10 mouse cellular contexts compared by ENCODE assay signal in the genomic region with DNA sequence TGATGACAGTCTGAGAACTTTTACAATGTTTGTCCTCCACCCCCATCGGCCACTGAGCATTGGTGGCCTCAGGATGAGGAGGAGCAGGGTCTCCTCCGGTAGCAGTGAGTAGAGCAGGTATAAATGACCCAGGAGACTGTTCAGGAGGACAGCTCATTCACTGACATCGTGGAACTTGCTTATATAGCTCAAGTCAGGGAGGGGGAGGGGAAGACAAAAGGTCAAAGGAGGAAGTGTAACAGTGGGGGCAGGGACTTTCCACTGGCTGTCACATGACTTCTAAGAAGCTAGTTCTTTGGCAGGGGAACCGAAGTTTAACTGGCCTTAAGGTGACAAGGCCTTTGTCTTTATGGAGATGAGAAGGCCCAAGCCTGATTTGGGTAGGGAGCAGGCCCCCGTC. TPM values are rescaled to one million over a fixed set of nuclear protein-coding genes. Genes with fewer than 3 reads are reported as not detected.
DNase-seq lines count a peak whose midpoint lies in the region; ATAC-seq lines count a peak whose summit lies in the region.
"Had no signal": no experiment of that assay in that cellular context is flagged by ENCODE, and none has a peak within 500 bp of the region (broad histone marks: within the 10 kb centered on the region; RNA-seq: fewer than 3 reads in every experiment).

No protein-coding gene starts in this region.

- H3K4me1 ChIP-seq in kidney, embryonic 14.5 days (ENCODE audit: control insufficient read depth, insufficient read depth, low read length): no peaks in the 10 kb centered on the region
- H3K4me1 ChIP-seq: limb, embryonic 15.5 days had no signal

- no peak for ATAC-seq in kidney, embryonic 14.5 days (ENCODE audit: low FRiP score, low TSS enrichment)

- peak; percentile 63 for DNase-seq in kidney, adult 9 months
- DNase-seq in ZHBTc4 (ENCODE audit: low read depth, low spot score): peak; percentile 92
- DNase-seq in lung, postnatal 10 days: peak; percentile 62
- DNase-seq in thymus, adult 18-20 months: peak; percentile 44 to 75
- no peak for DNase-seq in gastrocnemius, postnatal 25 days
- DNase-seq in ovary, postnatal 10 days (ENCODE audit: low spot score): no peak
- no peak for DNase-seq in layer of hippocampus, adult 8-10 months (ENCODE audit: low spot score in 2 of 2)
- DNase-seq: adrenal gland, postnatal 25 days had no signal

- H3K9ac ChIP-seq in kidney, embryonic 14.5 days (ENCODE audit: low read depth, low read length): no peak overlapping the region
- H3K9ac ChIP-seq: limb, embryonic 15.5 days had no signal

- H3K27ac ChIP-seq in kidney, embryonic 14.5 days (ENCODE audit: low read depth, low read length): no peak overlapping the region
- H3K27ac ChIP-seq: limb, embryonic 15.5 days had no signal

- H3K36me3 ChIP-seq in kidney, embryonic 14.5 days (ENCODE audit: control insufficient read depth, insufficient read depth, low read length): no peaks in the 10 kb centered on the region
- H3K36me3 ChIP-seq: limb, embryonic 15.5 days had no signal

- H3K9me3 ChIP-seq in kidney, embryonic 14.5 days (ENCODE audit: control insufficient read depth, low read length): no peaks in the 10 kb centered on the region
- H3K9me3 ChIP-seq: limb, embryonic 15.5 days had no signal

- 50% methylated on average over 5 of the region's 5 CpGs for WGBS in kidney, embryonic 14.5 days

- no peak overlapping the region for H3K4me2 ChIP-seq in kidney, embryonic 14.5 days (replicated peaks; ENCODE audit: low read depth, low read length)
- H3K4me2 ChIP-seq: limb, embryonic 15.5 days had no signal

- H3K4me3 ChIP-seq in kidney, embryonic 14.5 days (ENCODE audit: low read length): no peak overlapping the region
- H3K4me3 ChIP-seq: limb, embryonic 15.5 days had no signal

- H3K27me3 ChIP-seq in kidney, embryonic 14.5 days (ENCODE audit: control insufficient read depth, insufficient read depth, low read length): no peaks in the 10 kb centered on the region
- H3K27me3 ChIP-seq: limb, embryonic 15.5 days had no signal

RNA-seq across cellular contexts. Expression of a gene that starts 8.2 kb away (rescaled TPM):
- 31.3 and 54.2 TPM in 2 replicates for polyA plus RNA-seq in kidney, embryonic 14.5 days (2014; fragmentation: Nextera tagmentation; extraction: Ambion mirVana)
- 10 to 100 TPM; 38.2 to 43.5 TPM for total RNA-seq in gastrocnemius, postnatal 25 days (2021)
- total RNA-seq in layer of hippocampus, adult 8-10 months (2022): 100 to 1,000 TPM in 1 of 4 experiments, 10 to 100 TPM in 3; 90.9 to 100 (median 97.0) TPM

Comparison
In these comparisons a context has a peak if more than half of its experiments do, and no peak if none do; other contexts are left out.
1. DNase-seq: peak in kidney, adult 9 months (single experiment), ZHBTc4 (single experiment), lung, postnatal 10 days (single experiment) and thymus, adult 18-20 months (2 of 2); none in gastrocnemius, postnatal 25 days (single experiment), ovary, postnatal 10 days (single experiment) and layer of hippocampus, adult 8-10 months (0 of 2).